Mouse (Mus musculus): ENCODE results near the gene Fggy. TPM values are rescaled to one million over a fixed set of nuclear protein-coding genes. Genes with fewer than 3 reads are reported as not detected.

The Fggy gene
- polyA plus RNA-seq, 1 experiment from 2014 or later: 6.3 TPM

- Histone ChIP-seq H3K4me1 (ENCODE audit: control insufficient read depth, insufficient read depth, low read length) (no peaks in the 10 kb centered on the region), H3K27ac (ENCODE audit: low read depth, low read length) (no peak overlapping the region), H3K9ac (ENCODE audit: low read length) (no peak overlapping the region), H3K4me3 (ENCODE audit: low read depth, low read length) (no peak overlapping the region), H3K27me3 (replicated peaks; ENCODE audit: control insufficient read depth, insufficient read depth, low read length) (no peaks in the 10 kb centered on the region), H3K36me3 (ENCODE audit: control insufficient read depth, insufficient read depth, low read length) (no peaks in the 10 kb centered on the region), H3K9me3 (replicated peaks; ENCODE audit: control insufficient read depth, low read length) (no peaks in the 10 kb centered on the region), H3K4me2 (ENCODE audit: low read length) (no peak overlapping the region)
- DNase-seq (ENCODE audit: low spot score) (no peak), ATAC-seq (no peak)
- 61% methylated on average over 2 of the region's 2 CpGs for WGBS
Measured at GRCm38 (mm10) chr4:95830320-95830719, 273.0 kb downstream of the Fggy start.

GRCm38 (mm10) chr4:95839860-95840259, 282.6 kb downstream of the Fggy start:
- 33% methylated on average over 1 of the region's 1 CpGs for WGBS
- H3K4me3 ChIP-seq (ENCODE audit: low read depth, low read length): no peak overlapping the region
- H3K4me2 ChIP-seq (ENCODE audit: low read length): no peak overlapping the region
- no peaks in the 10 kb centered on the region for H3K36me3 ChIP-seq (ENCODE audit: control insufficient read depth, insufficient read depth, low read length)
- H3K9ac ChIP-seq (ENCODE audit: low read length): no peak overlapping the region
- DNase-seq (ENCODE audit: low spot score) (peak; percentile 17), ATAC-seq (0 out of 2 replicates have a peak, but pooled peaks have one; percentile 44)
- H3K27ac ChIP-seq (ENCODE audit: low read depth, low read length): no peak overlapping the region
- no peaks in the 10 kb centered on the region for H3K9me3 ChIP-seq (replicated peaks; ENCODE audit: control insufficient read depth, low read length)
- H3K4me1 ChIP-seq (ENCODE audit: control insufficient read depth, insufficient read depth, low read length): no peaks in the 10 kb centered on the region
- H3K27me3 ChIP-seq (replicated peaks; ENCODE audit: control insufficient read depth, insufficient read depth, low read length): no peaks in the 10 kb centered on the region

- 36% methylated on average over 6 of the region's 6 CpGs for WGBS
- ATAC-seq (peak; percentile 89), DNase-seq (ENCODE audit: low spot score) (peak; percentile 71)
- Histone ChIP-seq H3K9ac (ENCODE audit: low read length) (no peak overlapping the region), H3K27me3 (replicated peaks; ENCODE audit: control insufficient read depth, insufficient read depth, low read length) (no peaks in the 10 kb centered on the region), H3K4me2 (ENCODE audit: low read length) (no peak overlapping the region), H3K36me3 (ENCODE audit: control insufficient read depth, insufficient read depth, low read length) (no peaks in the 10 kb centered on the region), H3K27ac (ENCODE audit: low read depth, low read length) (no peak overlapping the region), H3K4me1 (ENCODE audit: control insufficient read depth, insufficient read depth, low read length) (no peaks in the 10 kb centered on the region), H3K4me3 (ENCODE audit: low read depth, low read length) (no peak overlapping the region), H3K9me3 (replicated peaks; ENCODE audit: control insufficient read depth, low read length) (no peaks in the 10 kb centered on the region)
Measured at GRCm38 (mm10) chr4:95840389-95841053, 283.2 kb downstream of the Fggy start.

- no peaks in the 10 kb centered on the region for H3K27me3 ChIP-seq (replicated peaks; ENCODE audit: control insufficient read depth, insufficient read depth, low read length)
- no peak overlapping the region for H3K4me2 ChIP-seq (ENCODE audit: low read length)
- no peak overlapping the region; the same call in 1 of the 2 replicates for H3K9ac ChIP-seq (ENCODE audit: low read length)
- no peaks in the 10 kb centered on the region for H3K36me3 ChIP-seq (ENCODE audit: control insufficient read depth, insufficient read depth, low read length)
- WGBS: 60% methylated on average over 6 of the region's 6 CpGs
- H3K9me3 ChIP-seq (replicated peaks; ENCODE audit: control insufficient read depth, low read length): no peaks in the 10 kb centered on the region
- no peak for ATAC-seq
- peaks cover 5% of the 10 kb centered on the region; the same call in 1 of the 2 replicates for H3K4me1 ChIP-seq (ENCODE audit: control insufficient read depth, insufficient read depth, low read length)
- H3K4me3 ChIP-seq (ENCODE audit: low read depth, low read length): no peak overlapping the region
- no peak for DNase-seq (ENCODE audit: low spot score)
- H3K27ac ChIP-seq (ENCODE audit: low read depth, low read length): peak overlapping the region; percentile 14; the same call in 1 of the 2 replicates
Measured at GRCm38 (mm10) chr4:95845981-95846617, 288.8 kb downstream of the Fggy start.

GRCm38 (mm10) chr4:95847219-95847618, 289.9 kb downstream of the Fggy start:
- H3K9me3 ChIP-seq (replicated peaks; ENCODE audit: control insufficient read depth, low read length): no peaks in the 10 kb centered on the region
- no peak overlapping the region for H3K4me3 ChIP-seq (ENCODE audit: low read depth, low read length)
- H3K4me2 ChIP-seq (ENCODE audit: low read length): no peak overlapping the region
- ATAC-seq: no peak
- no peaks in the 10 kb centered on the region for H3K36me3 ChIP-seq (ENCODE audit: control insufficient read depth, insufficient read depth, low read length)
- peaks cover 5% of the 10 kb centered on the region; the same call in 1 of the 2 replicates for H3K4me1 ChIP-seq (ENCODE audit: control insufficient read depth, insufficient read depth, low read length)
- H3K9ac ChIP-seq (ENCODE audit: low read length): no peak overlapping the region
- H3K27ac ChIP-seq (ENCODE audit: low read depth, low read length): no peak overlapping the region
- DNase-seq (ENCODE audit: low spot score): no peak
- H3K27me3 ChIP-seq (replicated peaks; ENCODE audit: control insufficient read depth, insufficient read depth, low read length): no peaks in the 10 kb centered on the region

- H3K9me3 ChIP-seq (replicated peaks; ENCODE audit: control insufficient read depth, low read length): no peaks in the 10 kb centered on the region
- DNase-seq (ENCODE audit: low spot score): no peak
- no peak overlapping the region for H3K4me3 ChIP-seq (ENCODE audit: low read depth, low read length)
- 91% methylated on average over 3 of the region's 3 CpGs for WGBS
- no peaks in the 10 kb centered on the region for H3K36me3 ChIP-seq (ENCODE audit: control insufficient read depth, insufficient read depth, low read length)
- H3K27ac ChIP-seq (ENCODE audit: low read depth, low read length): no peak overlapping the region
- H3K27me3 ChIP-seq (replicated peaks; ENCODE audit: control insufficient read depth, insufficient read depth, low read length): no peaks in the 10 kb centered on the region
- no peak for ATAC-seq
- no peak overlapping the region for H3K4me2 ChIP-seq (ENCODE audit: low read length)
- peaks cover 5% of the 10 kb centered on the region; the same call in 1 of the 2 replicates for H3K4me1 ChIP-seq (ENCODE audit: control insufficient read depth, insufficient read depth, low read length)
- H3K9ac ChIP-seq (ENCODE audit: low read length): no peak overlapping the region
Measured at GRCm38 (mm10) chr4:95847664-95848063, 290.4 kb downstream of the Fggy start.

- Histone ChIP-seq H3K27ac (ENCODE audit: low read depth, low read length) (no peak overlapping the region), H3K4me1 (ENCODE audit: control insufficient read depth, insufficient read depth, low read length) (peaks cover 5% of the 10 kb centered on the region; the same call in 1 of the 2 replicates), H3K27me3 (replicated peaks; ENCODE audit: control insufficient read depth, insufficient read depth, low read length) (no peaks in the 10 kb centered on the region), H3K9ac (ENCODE audit: low read length) (no peak overlapping the region), H3K4me2 (ENCODE audit: low read length) (no peak overlapping the region), H3K36me3 (ENCODE audit: control insufficient read depth, insufficient read depth, low read length) (no peaks in the 10 kb centered on the region), H3K4me3 (ENCODE audit: low read depth, low read length) (no peak overlapping the region), H3K9me3 (replicated peaks; ENCODE audit: control insufficient read depth, low read length) (no peaks in the 10 kb centered on the region)
- ATAC-seq (no peak), DNase-seq (ENCODE audit: low spot score) (no peak)
- WGBS: 80% methylated on average over 5 of the region's 5 CpGs
Measured at GRCm38 (mm10) chr4:95849497-95849896, 292.2 kb downstream of the Fggy start.

- no peak for ATAC-seq
- H3K4me3 ChIP-seq (ENCODE audit: low read depth, low read length): no peak overlapping the region
- no peaks in the 10 kb centered on the region for H3K36me3 ChIP-seq (ENCODE audit: control insufficient read depth, insufficient read depth, low read length)
- 92% methylated on average over 6 of the region's 6 CpGs for WGBS
- H3K9me3 ChIP-seq (replicated peaks; ENCODE audit: control insufficient read depth, low read length): no peaks in the 10 kb centered on the region
- no peak overlapping the region for H3K27ac ChIP-seq (ENCODE audit: low read depth, low read length)
- H3K27me3 ChIP-seq (replicated peaks; ENCODE audit: control insufficient read depth, insufficient read depth, low read length): no peaks in the 10 kb centered on the region
- no peak overlapping the region for H3K4me2 ChIP-seq (ENCODE audit: low read length)
- no peak for DNase-seq (ENCODE audit: low spot score)
- no peak overlapping the region for H3K9ac ChIP-seq (ENCODE audit: low read length)
- H3K4me1 ChIP-seq (ENCODE audit: control insufficient read depth, insufficient read depth, low read length): peaks cover 5% of the 10 kb centered on the region; the same call in 1 of the 2 replicates
Measured at GRCm38 (mm10) chr4:95850044-95850739, 292.9 kb downstream of the Fggy start.

- ATAC-seq (no peak), DNase-seq (ENCODE audit: low spot score) (no peak)
- Histone ChIP-seq H3K27ac (ENCODE audit: low read depth, low read length) (no peak overlapping the region), H3K9me3 (replicated peaks; ENCODE audit: control insufficient read depth, low read length) (no peaks in the 10 kb centered on the region), H3K36me3 (ENCODE audit: control insufficient read depth, insufficient read depth, low read length) (no peaks in the 10 kb centered on the region), H3K27me3 (replicated peaks; ENCODE audit: control insufficient read depth, insufficient read depth, low read length) (no peaks in the 10 kb centered on the region), H3K4me1 (ENCODE audit: control insufficient read depth, insufficient read depth, low read length) (no peaks in the 10 kb centered on the region), H3K9ac (ENCODE audit: low read length) (no peak overlapping the region), H3K4me3 (ENCODE audit: low read depth, low read length) (no peak overlapping the region), H3K4me2 (ENCODE audit: low read length) (no peak overlapping the region)
- WGBS: 96% methylated on average over 2 of the region's 2 CpGs
Measured at GRCm38 (mm10) chr4:95852257-95852656, 294.9 kb downstream of the Fggy start.

Data from forebrain, embryonic 14.5 days (tissue).